Mouse (Mus musculus) thymus, postnatal 4 days (tissue): ENCODE measurements around the gene Olfr145.

Source experiments
- DNase-seq: peaks from one replicate; pipeline ENCODE4 v3.0.0; 2021

The Olfr145 gene

GRCm38 (mm10) chr9:37896661-37897060 lies at the start of gene Olfr145:
Gene Olfr145, plus strand, starts transcription at chr9:37896724.
- no peak for DNase-seq

- DNase-seq, result no peak
Observed at GRCm38 (mm10) chr9:37849267-37849666, 47.3 kb upstream of the Olfr145 start.

- no peak for DNase-seq
Observed at GRCm38 (mm10) chr9:37853969-37854368, 42.6 kb upstream of the Olfr145 start, which contains the start of gene Olfr877. Gene Olfr877, plus strand, starts transcription at chr9:37854269.

- no peak for DNase-seq
Observed at GRCm38 (mm10) chr9:37863325-37863724, 33.2 kb upstream of the Olfr145 start.

GRCm38 (mm10) chr9:37870246-37870645 lies 26.3 kb upstream of the Olfr145 start:
- DNase-seq, result no peak

GRCm38 (mm10) chr9:37871097-37871496 lies 25.4 kb upstream of the Olfr145 start:
- no peak for DNase-seq

- no peak for DNase-seq
Observed at GRCm38 (mm10) chr9:37871536-37871935, 25.0 kb upstream of the Olfr145 start.

- DNase-seq, result no peak
Observed at GRCm38 (mm10) chr9:37890960-37891359, 5.6 kb upstream of the Olfr145 start.

- DNase-seq, result no peak
Observed at GRCm38 (mm10) chr9:37905555-37905954, 9.0 kb downstream of the Olfr145 start.

GRCm38 (mm10) chr9:37917540-37917939 lies 21.0 kb downstream of the Olfr145 start, which contains the start of gene Olfr878:
Gene Olfr878, plus strand, starts transcription at chr9:37917840.
- no peak for DNase-seq

GRCm38 (mm10) chr9:37918018-37918417 lies 21.5 kb downstream of the Olfr145 start:
- DNase-seq, result no peak

- no peak for DNase-seq
Observed at GRCm38 (mm10) chr9:37924194-37924593, 27.7 kb downstream of the Olfr145 start.

GRCm38 (mm10) chr9:37925445-37925844 lies 28.9 kb downstream of the Olfr145 start:
- DNase-seq, result no peak

- no peak for DNase-seq
Observed at GRCm38 (mm10) chr9:37926019-37927013, 29.8 kb downstream of the Olfr145 start.

- DNase-seq, result peak; percentile 32
Observed at GRCm38 (mm10) chr9:37932519-37932918, 36.0 kb downstream of the Olfr145 start.

GRCm38 (mm10) chr9:37934146-37934545 lies 37.6 kb downstream of the Olfr145 start:
- no peak for DNase-seq

GRCm38 (mm10) chr9:37941167-37941566 lies 44.6 kb downstream of the Olfr145 start:
- no peak for DNase-seq
